Mouse (Mus musculus) frontal cortex, adult (tissue): Measurements from ENCODE around the gene Olfr47.

Source experiments
- ATAC-seq: cut with Nextera tagmentation; 2 replicates; pipeline ENCODE4 v1.9.2; 2017; ENCODE audit warnings: mild to moderate bottlenecking, moderate library complexity, mixed read lengths; ENCODE audit not compliant: low TSS enrichment

The Olfr47 gene

GRCm38 (mm10) chr6:43231255-43231654 lies at the start of gene Olfr47:
Gene Olfr47, plus strand, starts transcription at chr6:43231529.
- ATAC-seq = peak; percentile 96

GRCm38 (mm10) chr6:43190986-43191385 lies 40.3 kb upstream of the Olfr47 start:
- no peak for ATAC-seq

GRCm38 (mm10) chr6:43196781-43197180 lies 34.5 kb upstream of the Olfr47 start, which contains the start of gene Olfr435:
Gene Olfr435, plus strand, starts transcription at chr6:43197146.
- ATAC-seq = peak; percentile 82

GRCm38 (mm10) chr6:43198094-43198493 lies 33.2 kb upstream of the Olfr47 start:
- ATAC-seq = no peak

- peak; percentile 91 for ATAC-seq
Observed at GRCm38 (mm10) chr6:43202786-43203185, 28.5 kb upstream of the Olfr47 start.

GRCm38 (mm10) chr6:43205355-43205754 lies 26.0 kb upstream of the Olfr47 start:
- no peak for ATAC-seq

GRCm38 (mm10) chr6:43212873-43213272 lies 18.5 kb upstream of the Olfr47 start, which contains the start of gene Olfr434:
Gene Olfr434, plus strand, starts transcription at chr6:43213021.
- peak; percentile 97 for ATAC-seq

GRCm38 (mm10) chr6:43242061-43242460 lies 10.7 kb downstream of the Olfr47 start:
- ATAC-seq = no peak

- no peak for ATAC-seq
Observed at GRCm38 (mm10) chr6:43247396-43247795, 16.1 kb downstream of the Olfr47 start.

GRCm38 (mm10) chr6:43252994-43253393 lies 21.7 kb downstream of the Olfr47 start:
- ATAC-seq = no peak

GRCm38 (mm10) chr6:43254193-43254926 lies 23.0 kb downstream of the Olfr47 start:
- peak; percentile 91 for ATAC-seq

- no peak for ATAC-seq
Observed at GRCm38 (mm10) chr6:43260756-43261155, 29.4 kb downstream of the Olfr47 start.

- no peak for ATAC-seq
Observed at GRCm38 (mm10) chr6:43265363-43266041, 34.2 kb downstream of the Olfr47 start, which contains the start of gene Arhgef5. Gene Arhgef5, plus strand, starts transcription at chr6:43265582.

- ATAC-seq = no peak; the same call in 1 of the 2 replicates
Observed at GRCm38 (mm10) chr6:43266356-43266755, 35.0 kb downstream of the Olfr47 start.

- ATAC-seq = no peak
Observed at GRCm38 (mm10) chr6:43272597-43272996, 41.3 kb downstream of the Olfr47 start.

GRCm38 (mm10) chr6:43274123-43274522 lies 42.8 kb downstream of the Olfr47 start:
- ATAC-seq = no peak

- ATAC-seq = peak; percentile 96
Observed at GRCm38 (mm10) chr6:43278247-43278646, 46.9 kb downstream of the Olfr47 start.

- no peak for ATAC-seq
Observed at GRCm38 (mm10) chr6:43280481-43280880, 49.2 kb downstream of the Olfr47 start.
